Mouse (Mus musculus): ENCODE data around the gene Pcid2.
A peak's percentile ranks its signal among the peaks of the same experiment; 100 is the strongest.

The Pcid2 gene

DNA sequence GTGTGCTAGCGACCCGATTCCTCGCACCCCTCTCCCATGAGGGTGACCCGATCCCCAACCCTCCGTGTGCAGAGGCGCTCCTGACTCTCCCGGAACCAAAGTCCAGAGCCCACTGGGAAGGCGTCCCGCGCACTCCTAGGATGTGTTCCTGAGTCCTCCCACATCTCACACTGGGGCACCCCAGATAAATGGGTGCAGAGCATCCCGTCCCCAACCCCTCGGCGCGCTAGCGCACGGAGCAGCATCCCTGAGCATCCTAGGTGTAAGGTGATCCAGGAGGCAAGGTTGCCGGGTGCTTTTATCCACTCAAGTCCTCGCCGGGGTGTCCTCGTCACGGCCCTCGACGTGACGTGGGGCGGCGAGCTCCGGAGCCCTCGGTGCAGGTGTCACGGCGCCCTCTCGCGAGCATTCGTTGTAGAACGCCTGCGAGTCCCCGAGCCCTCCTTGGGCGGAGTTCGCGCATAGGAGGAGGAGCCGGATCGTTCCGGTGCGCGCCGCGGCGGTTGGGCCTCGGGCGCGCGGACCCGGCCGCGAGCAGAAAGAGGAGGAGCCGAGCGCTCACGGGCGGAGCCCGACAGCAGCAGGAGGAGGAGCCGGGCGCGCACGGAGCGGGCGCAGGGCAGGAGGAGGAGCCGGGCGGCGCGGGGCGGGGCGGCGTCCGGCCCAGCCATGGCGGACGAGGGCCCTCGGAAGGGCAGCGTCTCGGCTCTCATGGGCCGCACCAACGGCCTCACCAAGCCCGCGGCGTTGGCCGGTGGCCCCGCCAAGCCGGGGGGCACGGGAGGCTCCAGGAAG, at the start of gene Pcid2, which contains the start of gene Cul4a:
TSS of gene Pcid2 (minus strand) at position 373 of the 795 bp plus-strand sequence.
TSS of gene Cul4a (plus strand) at position 535 of the 795 bp plus-strand sequence.
- DNase-seq = peak; percentile 98

DNA sequence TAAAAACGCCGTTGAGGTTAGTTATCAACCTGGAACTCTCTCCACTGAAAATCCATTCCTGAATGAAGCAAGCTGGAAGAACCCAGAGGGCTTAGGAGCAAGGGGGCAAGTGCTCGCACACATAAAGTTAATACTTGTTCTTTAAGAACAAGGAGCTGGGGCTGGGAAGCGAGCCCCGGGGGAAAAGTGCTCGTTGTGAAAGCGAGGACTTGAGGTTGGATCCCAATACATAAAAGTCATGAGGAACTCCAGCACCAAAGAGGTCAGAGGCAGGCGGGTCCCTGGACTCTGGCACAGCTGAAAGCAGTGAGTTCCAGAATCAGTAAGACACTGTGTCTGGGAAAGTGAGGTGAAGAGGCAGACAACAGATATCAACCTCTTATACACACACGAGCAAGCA, 48.8 kb upstream of the Pcid2 start:
- no peak for DNase-seq

DNA sequence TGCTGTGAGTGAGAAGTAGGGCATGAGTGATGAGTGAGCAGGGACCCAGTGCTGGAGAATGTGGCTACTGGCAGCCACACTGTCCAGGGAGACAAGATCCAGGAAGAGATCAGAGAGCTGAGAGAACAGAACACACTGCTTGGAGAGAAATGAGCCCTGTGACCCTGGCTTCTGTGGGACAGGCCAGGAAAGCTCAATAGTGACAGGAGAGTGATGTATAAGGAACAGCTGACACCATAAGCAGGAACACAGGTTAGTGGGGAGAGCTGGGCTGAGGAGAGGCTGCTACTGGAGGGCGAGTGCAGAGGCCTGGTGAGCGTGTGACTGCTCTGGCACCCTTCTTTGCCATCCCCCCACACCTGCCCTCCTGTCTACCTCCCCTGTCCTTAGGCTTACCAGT, 45.7 kb upstream of the Pcid2 start:
- DNase-seq = no peak

DNA sequence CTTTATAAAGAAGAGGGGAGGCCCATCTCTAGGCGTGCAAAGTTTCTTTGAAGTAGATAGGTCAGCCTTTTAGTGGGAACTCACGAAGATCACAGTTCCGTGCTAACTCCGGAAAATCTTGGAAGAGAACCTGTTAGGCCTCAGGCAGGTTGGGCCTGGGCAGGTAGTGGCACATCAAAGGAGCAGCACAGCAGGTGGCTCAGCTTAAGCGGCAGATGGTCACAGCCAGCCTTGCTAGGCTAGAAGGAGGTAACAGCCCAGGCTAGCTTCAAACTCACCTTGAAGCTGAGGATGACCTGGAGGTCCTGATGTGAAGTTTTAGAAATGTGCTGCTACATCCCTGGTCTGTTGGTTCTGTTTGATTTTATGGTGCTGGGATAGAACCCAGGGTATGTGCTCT, 44.6 kb upstream of the Pcid2 start:
- DNase-seq = no peak

DNA sequence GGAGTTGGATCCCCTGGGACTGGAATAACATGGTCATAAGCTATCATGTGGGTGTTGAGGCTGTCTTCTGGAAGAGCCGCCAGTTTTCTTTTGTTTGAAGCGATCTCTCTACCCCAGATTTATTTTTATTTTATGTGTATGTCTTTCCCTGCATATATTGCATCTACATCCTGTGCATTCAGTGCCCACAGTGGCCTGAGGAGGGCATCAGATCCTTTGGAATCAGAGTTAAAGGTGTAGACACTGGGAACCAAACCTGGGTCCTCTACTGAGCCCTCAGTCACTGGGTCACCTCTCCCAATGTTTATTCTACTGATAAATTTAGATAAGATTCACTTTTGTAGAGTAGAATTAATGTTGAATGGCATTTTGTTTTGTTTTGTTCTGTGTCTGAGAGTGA, 44.0 kb upstream of the Pcid2 start:
- no peak for DNase-seq

DNA sequence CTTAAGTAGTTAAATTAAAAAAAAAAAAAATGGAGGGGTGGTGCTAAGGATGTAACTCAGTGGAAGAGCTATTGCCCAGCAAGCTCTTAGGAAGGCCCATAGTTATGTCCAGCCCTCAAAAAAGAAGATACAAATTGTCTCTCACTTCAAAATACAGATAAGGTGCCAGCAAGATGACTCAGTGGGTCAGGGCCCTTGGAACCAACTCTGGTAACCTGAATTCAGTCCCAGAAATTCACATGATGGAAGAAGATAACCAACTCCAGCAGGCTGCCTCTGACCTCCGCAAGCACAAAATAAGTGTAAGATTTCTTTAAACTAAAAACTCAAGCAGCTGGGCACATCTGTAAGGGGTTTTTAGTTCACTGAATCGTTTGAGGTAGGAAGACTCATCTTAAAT, 43.2 kb upstream of the Pcid2 start:
- no peak for DNase-seq

DNA sequence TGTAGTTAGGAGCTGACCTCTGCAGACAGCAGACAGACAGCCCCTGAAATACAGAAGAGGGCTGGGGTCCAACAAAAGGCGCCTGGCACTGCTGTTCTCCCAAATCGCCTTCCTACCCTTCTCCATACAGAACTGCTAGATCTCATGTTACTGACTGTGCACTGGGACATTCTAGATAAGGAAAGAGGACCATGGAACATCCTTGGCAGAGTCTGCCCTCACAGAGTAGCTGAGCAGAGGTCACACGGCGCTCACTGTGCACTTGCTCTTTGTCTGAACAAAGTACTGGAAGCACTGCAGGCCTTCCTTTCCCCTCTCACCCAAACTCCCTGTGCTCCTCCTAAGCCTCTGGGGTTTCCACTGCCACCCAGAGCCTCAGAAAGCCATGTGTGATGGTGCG, 36.4 kb upstream of the Pcid2 start:
- no peak for DNase-seq

DNA sequence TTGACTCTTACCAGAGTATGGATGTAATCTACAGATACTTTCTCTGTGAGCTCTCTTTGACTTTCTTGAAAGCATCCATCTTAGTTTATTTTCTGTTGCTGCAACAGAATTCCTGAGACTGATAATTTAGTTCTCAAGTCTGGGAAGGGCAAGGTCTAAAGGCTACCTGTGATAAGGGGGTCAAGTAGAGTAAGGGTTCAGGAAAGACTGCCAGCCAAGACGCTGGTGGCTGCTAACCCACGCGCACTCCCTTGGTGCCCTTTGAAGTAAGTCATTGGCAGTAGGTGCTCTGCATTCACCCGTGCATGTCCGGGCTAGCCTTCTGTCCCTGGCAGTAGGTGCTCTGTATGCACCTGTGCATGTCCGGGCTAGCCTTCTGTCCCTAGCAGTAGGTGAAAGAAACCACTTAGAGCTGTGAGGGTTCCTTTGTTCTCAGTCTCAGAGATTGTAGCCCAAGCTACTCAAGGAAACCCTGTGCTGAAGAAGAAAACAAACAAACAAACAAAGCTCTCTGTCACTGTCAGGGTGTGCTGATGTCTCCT, 34.5 kb upstream of the Pcid2 start:
- no peak for DNase-seq

DNA sequence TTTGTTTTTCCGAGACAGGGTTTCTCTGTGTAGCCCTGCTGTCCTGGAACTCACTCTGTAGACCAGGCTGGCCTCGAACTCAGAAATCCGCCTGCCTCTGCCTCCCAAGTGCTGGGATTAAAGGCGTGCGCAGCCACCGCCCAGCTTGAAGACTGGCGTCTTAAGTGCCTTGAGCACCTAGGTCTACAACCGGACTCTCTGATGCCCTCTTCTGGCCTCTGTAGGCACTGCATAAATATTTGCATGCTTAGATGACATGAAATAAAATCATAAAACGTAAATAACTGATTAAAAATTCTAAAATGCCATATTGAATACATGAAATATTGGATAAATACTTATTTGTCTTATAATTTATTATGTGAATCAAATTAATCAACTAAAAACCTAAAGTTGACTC, 27.0 kb upstream of the Pcid2 start:
- DNase-seq = peak; percentile 75

DNA sequence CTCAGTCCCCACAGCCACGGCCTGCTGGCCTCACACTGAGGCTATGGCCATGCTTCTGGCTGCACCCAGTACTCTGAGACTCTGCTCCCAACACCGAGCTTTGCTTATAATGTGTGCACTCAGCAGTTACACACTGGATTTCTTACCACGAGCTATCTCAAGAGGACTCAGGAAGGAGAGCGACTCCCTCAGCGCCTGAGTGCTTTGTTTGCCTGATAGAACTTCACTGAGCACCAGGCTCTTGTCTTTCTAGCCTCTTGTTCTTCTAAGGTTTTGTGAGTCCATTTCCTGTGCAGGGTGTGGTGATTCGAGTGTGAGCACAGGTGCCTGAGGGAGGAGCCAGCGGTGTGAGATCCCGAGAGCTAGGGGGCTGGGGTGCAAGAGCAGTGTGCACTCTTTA, 19.6 kb upstream of the Pcid2 start:
- no peak for DNase-seq

DNA sequence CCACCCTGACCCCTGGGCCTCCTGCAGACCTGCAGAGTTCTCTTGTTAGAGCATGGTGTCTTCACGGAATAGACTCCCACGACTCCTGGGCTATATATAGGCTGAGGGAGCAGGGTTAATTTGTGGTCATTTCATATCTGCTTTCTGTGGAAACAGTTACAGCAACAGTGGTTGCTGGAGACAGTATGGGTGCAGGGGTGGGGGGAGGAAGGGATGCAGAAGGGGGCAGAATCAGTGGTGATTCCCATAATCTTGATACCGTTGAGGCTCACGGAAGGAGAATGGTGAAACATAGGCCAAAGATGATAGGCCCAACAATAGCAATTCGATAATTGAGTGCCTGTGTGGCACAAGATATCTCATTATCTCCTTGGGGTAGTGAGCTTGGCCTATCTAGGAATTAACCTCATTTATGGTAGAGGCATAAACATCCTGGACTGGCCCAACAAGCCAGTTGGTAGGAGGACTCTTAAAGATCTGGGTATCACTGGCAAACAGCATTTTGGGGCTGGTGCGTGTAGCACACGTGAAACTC, 17.7 kb upstream of the Pcid2 start:
- DNase-seq = no peak

DNA sequence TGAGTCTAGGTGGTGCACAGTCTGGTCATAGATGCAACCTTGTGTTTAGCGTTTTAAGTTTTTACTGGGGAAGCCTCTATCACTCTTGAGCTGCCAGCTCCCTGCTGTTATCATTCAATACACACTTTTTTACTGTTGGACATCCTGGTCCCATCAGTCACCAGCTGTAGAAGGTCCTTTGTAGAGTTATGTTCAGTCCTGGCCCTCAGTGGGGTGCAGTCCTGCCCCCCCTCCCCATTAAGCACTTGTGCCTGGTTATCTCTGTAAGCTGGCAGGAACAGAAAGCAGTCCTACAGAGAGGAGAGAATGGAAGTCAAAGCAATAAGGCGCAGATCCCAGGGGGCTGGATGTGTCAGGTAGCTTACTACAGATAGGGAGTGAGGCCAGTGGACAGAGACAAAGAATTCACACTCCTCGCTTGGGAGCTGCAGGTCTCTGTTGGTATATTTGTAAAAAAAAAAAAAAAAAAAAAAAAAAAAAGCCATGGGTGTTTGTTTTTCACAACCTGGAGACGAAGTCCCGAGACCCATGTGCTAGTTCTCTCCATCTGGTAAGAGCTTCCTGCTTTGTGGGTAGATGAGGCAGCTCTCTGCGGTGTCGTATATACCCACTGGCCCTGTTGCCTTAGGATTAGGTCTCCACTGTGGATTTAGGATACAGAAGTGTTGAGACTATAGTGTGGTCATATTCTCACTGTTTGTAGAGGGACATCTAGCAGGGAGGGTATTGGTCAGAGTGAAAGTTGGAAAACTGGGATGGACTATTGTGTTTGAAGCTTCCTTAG, 15.8 kb upstream of the Pcid2 start:
- DNase-seq = no peak

DNA sequence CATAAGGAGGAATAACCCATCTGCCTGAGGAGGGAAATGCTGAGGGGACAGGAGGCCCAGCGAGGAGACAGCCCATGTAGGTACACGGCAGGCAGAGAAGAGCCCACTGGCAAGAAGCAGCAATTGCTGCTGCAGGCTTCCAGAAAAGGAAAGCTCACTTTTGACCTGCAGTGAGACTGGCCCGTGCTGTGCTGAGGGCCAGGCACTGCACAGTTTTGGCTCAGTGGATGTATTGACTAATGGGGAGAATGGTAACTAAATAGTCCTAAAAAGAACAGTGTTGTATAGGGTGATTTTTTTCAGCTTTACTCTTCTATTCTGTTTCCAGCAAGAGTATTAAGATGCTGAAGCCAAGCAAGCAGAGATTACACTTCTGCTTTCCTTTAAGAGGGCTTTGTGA, 13.3 kb upstream of the Pcid2 start:
- no peak for DNase-seq

DNA sequence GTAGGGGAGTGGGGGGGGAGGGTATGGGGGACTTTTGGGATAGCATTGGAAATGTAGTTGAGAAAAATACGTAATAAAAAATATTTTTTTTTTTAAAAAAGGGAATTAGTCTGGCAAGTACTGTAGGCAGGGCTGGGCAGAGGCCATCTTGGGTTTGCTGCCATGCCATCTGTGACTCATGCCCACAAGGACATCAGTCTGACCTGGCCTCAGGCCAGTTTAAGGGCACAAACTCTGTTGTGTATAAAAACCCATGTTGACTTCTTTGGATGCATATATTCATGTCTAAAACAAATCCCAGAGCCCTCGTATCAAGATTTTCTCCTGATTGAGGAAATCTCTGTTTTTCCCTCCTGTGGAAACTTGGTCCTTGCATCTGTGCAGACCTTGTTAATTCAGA, 11.8 kb upstream of the Pcid2 start:
- DNase-seq = no peak

DNA sequence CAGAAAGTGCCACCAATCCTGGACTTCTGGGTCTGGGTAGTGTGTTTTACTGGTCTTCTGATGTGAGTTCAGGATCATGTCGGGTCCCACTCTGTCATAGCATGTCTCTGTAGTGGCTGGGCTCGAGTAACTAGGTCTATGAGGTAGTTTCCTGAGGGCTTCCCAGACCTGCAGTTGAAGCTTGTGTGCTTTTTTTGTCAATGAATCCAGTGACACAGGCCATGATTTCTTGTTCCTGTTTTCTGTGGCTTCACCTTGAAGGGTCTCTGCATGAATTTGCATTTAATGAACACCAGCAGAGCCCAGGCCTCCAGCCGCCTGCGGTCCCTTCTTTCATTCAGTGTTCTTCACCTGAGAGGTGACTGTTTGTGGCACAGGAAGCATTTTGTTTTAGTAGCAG, 8.0 kb upstream of the Pcid2 start:
- no peak for DNase-seq

DNA sequence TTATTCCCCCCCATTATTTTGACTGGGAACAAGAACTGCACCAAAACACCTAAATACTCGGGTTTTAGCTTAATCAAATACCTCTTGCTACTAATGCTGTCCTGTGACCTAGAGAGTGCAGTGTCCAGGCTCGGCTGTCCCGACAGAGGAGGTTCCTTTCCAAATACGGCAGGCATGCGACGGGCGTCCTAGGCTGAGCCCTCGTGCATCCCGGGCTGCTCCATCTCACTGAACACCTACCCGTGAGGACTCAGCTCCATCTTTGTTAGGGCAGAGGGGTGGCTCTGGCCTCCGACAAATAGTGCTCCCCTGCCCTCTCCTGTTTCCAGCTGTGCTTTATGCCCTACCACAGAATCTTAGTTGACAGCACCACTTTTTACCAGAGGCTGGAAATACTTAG, 6.7 kb upstream of the Pcid2 start:
- DNase-seq = no peak

DNA sequence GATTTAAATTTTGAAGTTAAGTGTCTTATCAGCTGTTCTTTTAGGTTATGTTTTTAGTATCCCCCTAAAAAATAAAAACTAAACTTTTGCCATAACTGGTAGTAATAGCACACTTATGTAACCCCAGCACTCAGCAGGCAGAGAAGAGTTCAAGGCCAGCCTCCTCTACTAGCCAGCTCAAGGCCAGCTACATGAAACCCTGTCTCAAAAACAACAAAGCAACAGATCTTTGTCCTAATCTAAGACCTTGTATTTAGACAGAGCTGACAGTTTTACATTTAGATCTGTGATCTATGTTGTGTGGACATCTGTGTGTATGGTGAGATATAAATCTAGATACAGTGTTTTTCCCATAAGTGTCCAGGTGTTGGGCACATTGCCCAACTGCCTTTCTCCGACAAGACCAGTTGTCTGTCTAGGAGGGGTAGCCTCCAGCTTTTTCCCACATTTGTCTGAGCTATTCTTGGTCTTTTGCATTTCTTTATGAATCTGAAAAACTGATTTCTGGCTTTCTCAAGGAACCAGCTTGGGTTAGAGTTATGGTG, 4.2 kb upstream of the Pcid2 start:
- no peak for DNase-seq

DNA sequence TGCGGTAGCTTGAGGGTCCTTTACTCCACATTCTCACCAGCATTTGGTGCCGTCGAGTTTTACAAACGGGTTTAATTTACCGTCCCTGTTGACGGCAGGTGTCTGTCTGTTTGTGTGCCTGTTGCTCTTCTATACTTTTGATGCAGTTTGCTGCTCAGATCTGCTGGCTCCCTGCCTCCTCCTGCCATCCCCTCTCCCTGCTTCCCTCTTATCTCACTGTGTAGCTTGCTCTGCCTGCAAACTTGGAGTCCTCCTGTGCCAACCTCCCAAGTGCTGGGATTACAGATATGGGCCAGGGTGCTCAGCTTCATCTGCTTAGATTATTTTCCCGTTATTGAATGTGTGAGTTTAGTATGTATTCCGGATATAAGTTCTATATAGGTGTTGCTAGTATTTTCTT, 3.7 kb upstream of the Pcid2 start:
- DNase-seq = no peak

DNA sequence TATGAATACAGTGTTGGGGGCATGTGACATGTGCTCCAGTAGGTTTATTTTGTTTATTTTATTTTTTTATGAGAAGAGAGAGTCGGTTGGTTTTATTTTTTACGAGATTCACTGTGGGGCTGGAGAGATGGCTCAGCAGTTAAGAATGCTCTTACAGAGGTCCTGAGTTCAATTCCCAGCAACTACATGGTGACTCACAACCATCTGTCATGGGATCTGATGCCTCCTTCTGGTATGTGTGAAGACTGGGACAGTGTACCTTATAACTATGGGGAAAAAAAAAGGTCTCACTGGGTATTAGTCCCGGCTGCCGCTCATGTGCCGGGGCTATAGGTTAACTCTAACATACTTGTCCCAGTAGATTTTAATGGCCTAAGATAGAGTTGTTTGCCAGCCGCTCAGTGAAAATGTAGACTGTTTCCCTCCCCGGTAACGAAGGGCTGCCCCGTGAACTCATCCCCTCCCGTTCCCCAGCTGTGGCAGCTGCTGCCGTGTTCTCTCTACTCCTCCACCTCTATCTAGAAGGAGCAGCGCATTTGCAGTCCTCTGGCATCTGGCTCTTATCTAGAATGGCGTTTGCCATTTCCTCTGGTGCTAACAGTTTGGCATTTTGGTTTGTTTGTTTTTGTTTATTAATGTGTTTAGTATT, 2.9 kb upstream of the Pcid2 start:
- no peak for DNase-seq

DNA sequence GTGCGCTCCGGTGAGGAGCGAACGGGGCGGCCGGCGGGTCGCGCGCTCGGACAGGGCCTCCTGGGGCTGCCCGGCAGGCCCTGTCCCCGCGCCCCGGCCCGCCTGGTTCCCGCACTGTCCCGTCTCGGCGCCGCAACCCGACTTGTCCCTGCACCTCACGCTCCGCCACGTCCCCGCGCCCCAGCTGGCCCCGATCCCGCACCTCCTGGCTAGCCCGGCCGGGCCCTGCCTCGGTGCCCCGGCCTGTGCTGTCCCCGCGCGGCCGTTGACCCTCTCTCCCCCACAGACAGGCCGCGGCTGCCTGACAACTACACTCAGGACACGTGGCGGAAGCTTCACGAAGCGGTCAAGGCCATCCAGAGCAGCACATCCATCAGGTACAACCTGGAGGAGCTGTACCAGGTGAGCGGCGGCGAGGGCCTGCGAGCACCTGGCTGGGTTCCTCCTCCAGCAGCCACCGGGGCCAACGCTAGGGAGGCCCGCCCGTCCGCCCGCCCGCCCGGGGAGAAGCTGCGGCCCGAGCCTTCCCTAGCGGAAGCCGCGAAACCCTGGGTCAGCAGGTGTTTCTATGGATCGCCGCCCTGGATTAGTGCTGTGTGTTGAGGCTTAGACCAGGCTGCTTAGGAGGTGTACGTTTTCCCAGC, 771 bp upstream of the Pcid2 start:
- peak; percentile 59 for DNase-seq

DNA sequence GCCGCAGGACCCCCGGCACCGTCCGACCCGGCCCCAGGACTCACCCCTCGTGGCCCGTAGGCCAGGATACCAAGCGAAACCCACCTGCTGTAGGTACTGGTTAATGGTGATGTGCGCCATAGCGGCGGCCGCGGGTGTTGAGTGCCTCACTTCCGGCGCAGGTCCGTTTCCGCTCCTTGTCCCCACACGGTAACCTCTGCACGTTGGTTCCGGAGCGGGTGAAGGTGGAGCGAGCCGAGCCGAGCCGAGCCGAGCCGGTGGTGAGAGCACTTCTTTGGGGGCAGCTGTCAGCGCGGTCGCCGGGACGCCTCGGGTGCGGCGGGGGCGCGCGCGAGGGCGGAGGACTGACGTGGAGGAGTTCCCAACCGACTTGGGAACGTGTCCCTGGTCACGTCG, 570 bp downstream of the Pcid2 start:
- peak; percentile 95 for DNase-seq

DNA sequence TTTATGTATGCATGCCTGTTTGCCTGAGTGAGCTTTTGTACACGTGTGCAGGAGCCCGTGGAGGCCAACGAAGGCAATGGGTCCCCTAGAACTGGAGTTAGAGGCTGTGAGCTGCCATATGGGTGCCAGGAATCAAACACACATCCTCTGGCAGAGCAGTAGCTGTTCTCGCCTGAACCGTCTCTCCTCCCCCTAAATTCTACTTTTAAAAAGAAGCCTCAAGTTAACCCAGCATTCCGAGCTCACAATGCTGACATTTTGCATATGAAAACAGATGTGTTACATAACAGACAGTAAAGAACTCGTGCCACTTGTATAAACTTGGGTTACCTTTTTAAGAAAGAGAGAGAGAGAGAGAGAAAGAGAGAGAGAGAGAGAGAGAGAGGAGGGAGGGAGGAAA, 27.7 kb downstream of the Pcid2 start:
- no peak for DNase-seq
